In genomic region chr6:85989570-85989969, GRCm38 (mm10) we compare ENCODE assay signal across 18 mouse cellular contexts. TPM values are rescaled to one million over a fixed set of nuclear protein-coding genes. Genes with fewer than 3 reads are reported as not detected.
"Had no signal": no experiment of that assay in that cellular context is flagged by ENCODE, and none has a peak within 500 bp of the region (broad histone marks: within the 10 kb centered on the region; RNA-seq: fewer than 3 reads in every experiment).

No protein-coding gene starts in this region.

RNA-seq across cellular contexts. Expression of gene Figla, which starts 26.4 kb away (rescaled TPM):
- polyA plus RNA-seq: embryonic facial prominence, embryonic 10.5 days; embryonic facial prominence, embryonic 11.5 days; embryonic facial prominence, embryonic 12.5 days; embryonic facial prominence, embryonic 13.5 days; embryonic facial prominence, embryonic 14.5 days; embryonic facial prominence, embryonic 15.5 days; erythroblast, embryonic 14.5 days; forebrain, embryonic 10.5 days; forebrain, embryonic 11.5 days; forebrain, embryonic 12.5 days; forebrain, embryonic 13.5 days; forebrain, embryonic 14.5 days; forebrain, embryonic 15.5 days; forebrain, embryonic 16.5 days; forebrain, postnatal 0 days; frontal cortex, adult 2 months; gonadal fat pad, adult 2 months; heart, adult 2 months had no signal
